In the genomic region with DNA sequence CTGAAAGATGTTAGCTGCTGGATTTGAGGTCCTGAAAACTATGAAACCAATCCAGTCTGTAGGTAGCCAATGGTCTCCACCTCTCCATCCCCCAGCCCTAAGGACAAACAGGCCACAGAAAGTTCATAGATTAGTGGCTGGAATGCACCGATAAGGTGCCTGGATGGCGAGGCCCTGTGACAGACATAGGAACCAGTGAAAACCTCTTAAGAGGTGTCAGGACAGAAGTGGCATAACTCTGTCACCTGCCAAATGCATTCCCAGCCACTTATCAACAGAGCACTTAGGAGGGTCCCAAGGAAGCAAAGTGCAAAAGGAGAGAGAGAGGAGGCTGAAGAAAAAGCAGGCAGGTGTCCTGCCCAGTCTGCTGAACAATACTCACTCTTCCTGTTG, we compare ENCODE assay signal across 14 mouse cellular contexts. TPM values are rescaled to one million over a fixed set of nuclear protein-coding genes. Genes with fewer than 3 reads are reported as not detected.
A peak's percentile ranks its signal among the peaks of the same experiment; 100 is the strongest.
DNase-seq lines count a peak whose midpoint lies in the region; ATAC-seq and TF ChIP-seq lines count a peak whose summit lies in the region.
"Had no signal": no experiment of that assay in that cellular context is flagged by ENCODE, and none has a peak within 500 bp of the region (broad histone marks: within the 10 kb centered on the region; RNA-seq: fewer than 3 reads in every experiment).

No protein-coding gene starts in this region.

- no peak overlapping the region for H3K9ac ChIP-seq in forebrain, embryonic 14.5 days (ENCODE audit: low read length)
- H3K9ac ChIP-seq in lung, postnatal 0 days (replicated peaks; ENCODE audit: low read depth) = no peak overlapping the region
- H3K9ac ChIP-seq in heart, embryonic 14.5 days (ENCODE audit: low read length) = peak overlapping the region; percentile 45; the same call in 1 of the 2 replicates
- no peak overlapping the region for H3K9ac ChIP-seq in midbrain, embryonic 14.5 days (replicated peaks; ENCODE audit: low read length)
- H3K9ac ChIP-seq: liver, embryonic 12.5 days; midbrain, embryonic 13.5 days had no signal

- no peak for ATAC-seq in forebrain, embryonic 14.5 days
- ATAC-seq in lung, postnatal 0 days = 0 out of 2 replicates have a peak, but pooled peaks have one; percentile 22
- ATAC-seq in heart, embryonic 14.5 days (ENCODE audit: insufficient number of reproducible peaks, insufficient read depth, low FRiP score, low read depth) = peak; percentile 77
- no peak for ATAC-seq in midbrain, embryonic 14.5 days (ENCODE audit: low FRiP score, low TSS enrichment)
- ATAC-seq: liver, embryonic 12.5 days; midbrain, embryonic 13.5 days; Patski had no signal

- peaks cover 49% of the 10 kb centered on the region for H3K4me1 ChIP-seq in forebrain, embryonic 10.5 days
- H3K4me1 ChIP-seq in forebrain, embryonic 14.5 days (ENCODE audit: control insufficient read depth, insufficient read depth, low read length) = peaks cover 16% of the 10 kb centered on the region
- H3K4me1 ChIP-seq in lung, postnatal 0 days (ENCODE audit: insufficient read depth, low read depth, low read length) = peaks cover 10% of the 10 kb centered on the region
- H3K4me1 ChIP-seq in heart, embryonic 14.5 days (ENCODE audit: control insufficient read depth in 2 of 2, insufficient read depth in 2 of 2, low read length in 2 of 2) = peaks cover 69 to 82% of the 10 kb centered on the region in 2 experiments
- peaks cover 10% of the 10 kb centered on the region; the same call in 1 of the 2 replicates for H3K4me1 ChIP-seq in midbrain, embryonic 14.5 days (ENCODE audit: control insufficient read depth, insufficient read depth, low read length)

- H3K4me2 ChIP-seq in forebrain, embryonic 14.5 days (ENCODE audit: low read length) = no peak overlapping the region
- H3K4me2 ChIP-seq in lung, postnatal 0 days (replicated peaks; ENCODE audit: low read depth, low read length) = no peak overlapping the region
- H3K4me2 ChIP-seq in heart, embryonic 14.5 days (ENCODE audit: low read length) = peak overlapping the region; percentile 12; the same call in 1 of the 2 replicates
- no peak overlapping the region for H3K4me2 ChIP-seq in midbrain, embryonic 14.5 days (ENCODE audit: low read length)
- H3K4me2 ChIP-seq: liver, embryonic 12.5 days; midbrain, embryonic 13.5 days had no signal

- no peak overlapping the region for H3K4me3 ChIP-seq in forebrain, embryonic 10.5 days
- no peak overlapping the region for H3K4me3 ChIP-seq in forebrain, embryonic 14.5 days (ENCODE audit: low read depth, low read length)
- H3K4me3 ChIP-seq in lung, postnatal 0 days (ENCODE audit: low read depth, low read length) = no peak overlapping the region
- H3K4me3 ChIP-seq in heart, embryonic 14.5 days (ENCODE audit: control insufficient read depth in 1 of 2, insufficient read depth in 1 of 2, low read depth in 1 of 2, low read length in 2 of 2) = no peak overlapping the region
- H3K4me3 ChIP-seq in macrophage (ENCODE audit: inconsistent target) = no peak overlapping the region
- no peak overlapping the region for H3K4me3 ChIP-seq in midbrain, embryonic 14.5 days (replicated peaks; ENCODE audit: low read depth, low read length)
- H3K4me3 ChIP-seq: liver, embryonic 12.5 days; midbrain, embryonic 13.5 days had no signal

- H3K27me3 ChIP-seq in forebrain, embryonic 10.5 days (ENCODE audit: poor library complexity, severe bottlenecking) = no peaks in the 10 kb centered on the region; the same call in 1 of the 2 replicates
- no peaks in the 10 kb centered on the region for H3K27me3 ChIP-seq in forebrain, embryonic 14.5 days (replicated peaks; ENCODE audit: control insufficient read depth, insufficient read depth, low read length)
- H3K27me3 ChIP-seq in lung, postnatal 0 days (replicated peaks; ENCODE audit: insufficient read depth, low read length) = no peaks in the 10 kb centered on the region
- no peaks in the 10 kb centered on the region for H3K27me3 ChIP-seq in heart, embryonic 14.5 days (ENCODE audit: control insufficient read depth, insufficient read depth, low read length)
- H3K27me3 ChIP-seq in midbrain, embryonic 14.5 days (ENCODE audit: control insufficient read depth, insufficient read depth, low read length) = no peaks in the 10 kb centered on the region
- H3K27me3 ChIP-seq: midbrain, embryonic 13.5 days; Patski had no signal

- TF ChIP-seq EP300 in lung, postnatal 0 days (IDR thresholded peaks at IDR 0.05) = no peak

- WGBS in forebrain, embryonic 10.5 days = 91% methylated on average over 2 of the region's 2 CpGs
- 89% methylated on average over 2 of the region's 2 CpGs for WGBS in forebrain, embryonic 14.5 days
- WGBS in lung, postnatal 0 days = 57% methylated on average over 2 of the region's 2 CpGs
- WGBS in heart, embryonic 14.5 days = 13% methylated on average over 2 of the region's 2 CpGs
- 96% methylated on average over 2 of the region's 2 CpGs for whole genome bisulfite sequencing in macrophage (ENCODE audit: missing documents)
- 97% methylated on average over 2 of the region's 2 CpGs for WGBS in midbrain, embryonic 14.5 days

- H3K9me3 ChIP-seq in forebrain, embryonic 10.5 days = no peaks in the 10 kb centered on the region
- H3K9me3 ChIP-seq in forebrain, embryonic 14.5 days (replicated peaks; ENCODE audit: control insufficient read depth, low read length) = no peaks in the 10 kb centered on the region
- no peaks in the 10 kb centered on the region for H3K9me3 ChIP-seq in lung, postnatal 0 days (ENCODE audit: low read length)
- no peaks in the 10 kb centered on the region for H3K9me3 ChIP-seq in heart, embryonic 14.5 days (ENCODE audit: control insufficient read depth, low read length)
- H3K9me3 ChIP-seq in midbrain, embryonic 14.5 days (ENCODE audit: control insufficient read depth, low read length) = no peaks in the 10 kb centered on the region
- H3K9me3 ChIP-seq: liver, embryonic 12.5 days; midbrain, embryonic 13.5 days had no signal

- no peaks in the 10 kb centered on the region for H3K36me3 ChIP-seq in forebrain, embryonic 10.5 days (replicated peaks)
- H3K36me3 ChIP-seq in forebrain, embryonic 14.5 days (ENCODE audit: control insufficient read depth, insufficient read depth, low read length) = no peaks in the 10 kb centered on the region
- no peaks in the 10 kb centered on the region for H3K36me3 ChIP-seq in lung, postnatal 0 days (ENCODE audit: insufficient read depth, low read length)
- no peaks in the 10 kb centered on the region for H3K36me3 ChIP-seq in heart, embryonic 14.5 days (ENCODE audit: control insufficient read depth, insufficient read depth, low read length)
- H3K36me3 ChIP-seq in macrophage (ENCODE audit: inconsistent target) = no peaks in the 10 kb centered on the region
- no peaks in the 10 kb centered on the region for H3K36me3 ChIP-seq in midbrain, embryonic 14.5 days (ENCODE audit: control insufficient read depth, insufficient read depth, low read length)
- H3K36me3 ChIP-seq: liver, embryonic 12.5 days; midbrain, embryonic 13.5 days had no signal

- H3K79me2 ChIP-seq in macrophage (ENCODE audit: inconsistent target) = peaks cover 36% of the 10 kb centered on the region

- H3K27ac ChIP-seq in forebrain, embryonic 10.5 days = peak overlapping the region; percentile 87
- no peak overlapping the region for H3K27ac ChIP-seq in forebrain, embryonic 14.5 days (ENCODE audit: low read depth, low read length)
- H3K27ac ChIP-seq in lung, postnatal 0 days (ENCODE audit: low read length) = peak overlapping the region; percentile 64; the same call in 1 of the 2 replicates
- peak overlapping the region; percentile 95 to 98 for H3K27ac ChIP-seq in heart, embryonic 14.5 days (replicated peaks in 1 of 2; ENCODE audit: control insufficient read depth in 1 of 2, insufficient read depth in 1 of 2, low read depth in 2 of 2, low read length in 2 of 2)
- peak overlapping the region; percentile 93 for H3K27ac ChIP-seq in macrophage
- H3K27ac ChIP-seq in midbrain, embryonic 14.5 days (replicated peaks; ENCODE audit: low read depth, low read length) = no peak overlapping the region
- H3K27ac ChIP-seq: midbrain, embryonic 13.5 days had no signal

- DNase-seq in forebrain, embryonic 10.5 days (ENCODE audit: extremely low spot score, low spot score) = no peak
- DNase-seq in forebrain, embryonic 14.5 days (ENCODE audit: low spot score) = no peak
- no peak for DNase-seq in lung, postnatal 0 days (ENCODE audit: low spot score)
- no peak for DNase-seq in lung, adult 18-20 months
- DNase-seq in T-cell, adult 2 months (ENCODE audit: low spot score) = no peak
- no peak for DNase-seq in midbrain, embryonic 14.5 days
- DNase-seq: B cell, adult 2 months; kidney, adult 8-10 months had no signal

- TF ChIP-seq CTCF in lung, postnatal 0 days (IDR thresholded peaks at IDR 0.05) = no peak

RNA-seq across cellular contexts. Expression of gene Lsp1, which starts 1.3 kb away (rescaled TPM):
- 10.7 and 12.0 TPM in 2 replicates for polyA plus RNA-seq in forebrain, embryonic 10.5 days (2016; fragmentation: Nextera tagmentation; extraction: Ambion mirVana)
- polyA plus RNA-seq in forebrain, embryonic 14.5 days (2014; fragmentation: Nextera tagmentation; extraction: Ambion mirVana) = 5.8 and 5.9 TPM in 2 replicates
- polyA plus RNA-seq in lung, postnatal 0 days (2015; fragmentation: Nextera tagmentation; extraction: Ambion mirVana) = 90.8 and 92.3 TPM in 2 replicates
- 48.6 and 49.3 TPM in 2 replicates for polyA plus RNA-seq in heart, embryonic 14.5 days (2014; fragmentation: Nextera tagmentation; extraction: Ambion mirVana)
- 10 to 100 TPM in 24 of 26 experiments, 1 to 10 TPM in 2; 7.9 to 51.4 (median 34.9) TPM for total RNA-seq in macrophage (2018; cell fraction: chromatin; rRNA removed)
- 100 to 1,000 TPM in 12 of 26 experiments, 10 to 100 TPM in 14; 29.4 to 203 (median 91.2) TPM for total RNA-seq in macrophage (2018; cell fraction: cytosol; rRNA removed)
- 100 to 1,000 TPM in 2 of 26 experiments, 10 to 100 TPM in 24; 17.9 to 115 (median 43.2) TPM for total RNA-seq in macrophage (2018; cell fraction: nucleus; rRNA removed)
- 30.8 to 130 TPM (median 114 TPM) in 3 replicates for polyA plus RNA-seq in macrophage (2018)
- polyA plus RNA-seq in midbrain, embryonic 14.5 days (2014; fragmentation: Nextera tagmentation; extraction: Ambion mirVana) = 2.7 and 8.0 TPM in 2 replicates

RNA-seq across cellular contexts. Expression of gene Tnni2, which starts 17.7 kb away (rescaled TPM):
- 0.46 and 1.4 TPM in 2 replicates for polyA plus RNA-seq in forebrain, embryonic 10.5 days (2016; fragmentation: Nextera tagmentation; extraction: Ambion mirVana)
- polyA plus RNA-seq in forebrain, embryonic 14.5 days (2014; fragmentation: Nextera tagmentation; extraction: Ambion mirVana) = 0.67 and 0.82 TPM in 2 replicates
- polyA plus RNA-seq in lung, postnatal 0 days (2015; fragmentation: Nextera tagmentation; extraction: Ambion mirVana) = 1.9 and 2.1 TPM in 2 replicates
- polyA plus RNA-seq in heart, embryonic 14.5 days (2014; fragmentation: Nextera tagmentation; extraction: Ambion mirVana) = 24.1 and 31.7 TPM in 2 replicates
- total RNA-seq in macrophage (2018; cell fraction: chromatin; rRNA removed) = 10 to 100 TPM in 24 of 26 experiments, 1 to 10 TPM in 2; 3.2 to 37.4 (median 23.0) TPM
- total RNA-seq in macrophage (2018; cell fraction: cytosol; rRNA removed) = 10 to 100 TPM in 15 of 26 experiments, 1 to 10 TPM in 11; 6.3 to 23.8 (median 11.0) TPM
- total RNA-seq in macrophage (2018; cell fraction: nucleus; rRNA removed) = 10 to 100 TPM in 19 of 26 experiments, 1 to 10 TPM in 7; 5.5 to 26.3 (median 13.7) TPM
- polyA plus RNA-seq in macrophage (2018) = 13.4 to 20.6 TPM (median 18.0 TPM) in 3 replicates
- polyA plus RNA-seq in midbrain, embryonic 14.5 days (2014; fragmentation: Nextera tagmentation; extraction: Ambion mirVana) = not detected in 2 replicates

RNA-seq across cellular contexts. Expression of gene Syt8, which starts 24.6 kb away (rescaled TPM):
- 0.18 TPM in 1 of 2 replicates, not detected in the other for polyA plus RNA-seq in forebrain, embryonic 10.5 days (2016; fragmentation: Nextera tagmentation; extraction: Ambion mirVana)
- not detected in 2 replicates for polyA plus RNA-seq in forebrain, embryonic 14.5 days (2014; fragmentation: Nextera tagmentation; extraction: Ambion mirVana)
- 0.47 and 1.1 TPM in 2 replicates for polyA plus RNA-seq in lung, postnatal 0 days (2015; fragmentation: Nextera tagmentation; extraction: Ambion mirVana)
- not detected in 2 replicates for polyA plus RNA-seq in heart, embryonic 14.5 days (2014; fragmentation: Nextera tagmentation; extraction: Ambion mirVana)
- total RNA-seq in macrophage (2018; cell fraction: chromatin; rRNA removed) = 100 to 1,000 TPM in 25 of 26 experiments, 10 to 100 TPM in 1; 60.8 to 211 (median 144) TPM
- total RNA-seq in macrophage (2018; cell fraction: cytosol; rRNA removed) = 1 to 10 TPM in 19 of 26 experiments, under 1 TPM in 7; 0.41 to 8.6 (median 1.5) TPM
- total RNA-seq in macrophage (2018; cell fraction: nucleus; rRNA removed) = 100 to 1,000 TPM in 6 of 26 experiments, 10 to 100 TPM in 20; 48.3 to 120 (median 78.4) TPM
- polyA plus RNA-seq in macrophage (2018) = 3.2 to 10.3 TPM (median 4.8 TPM) in 3 replicates
- polyA plus RNA-seq in midbrain, embryonic 14.5 days (2014; fragmentation: Nextera tagmentation; extraction: Ambion mirVana) = not detected in 2 replicates
- total RNA-seq: gastrocnemius, adult 8-10 months had no signal
- polyA plus RNA-seq: liver, embryonic 12.5 days; midbrain, embryonic 13.5 days had no signal

RNA-seq across cellular contexts. Expression of gene Tnnt3, which starts 39.3 kb away (rescaled TPM):
- 0.33 and 1.1 TPM in 2 replicates for polyA plus RNA-seq in forebrain, embryonic 10.5 days (2016; fragmentation: Nextera tagmentation; extraction: Ambion mirVana)
- 0.42 and 0.53 TPM in 2 replicates for polyA plus RNA-seq in forebrain, embryonic 14.5 days (2014; fragmentation: Nextera tagmentation; extraction: Ambion mirVana)
- polyA plus RNA-seq in lung, postnatal 0 days (2015; fragmentation: Nextera tagmentation; extraction: Ambion mirVana) = 1.5 and 2.2 TPM in 2 replicates
- 3.9 and 5.8 TPM in 2 replicates for polyA plus RNA-seq in heart, embryonic 14.5 days (2014; fragmentation: Nextera tagmentation; extraction: Ambion mirVana)
- total RNA-seq in macrophage (2018; cell fraction: chromatin; rRNA removed) = 10 to 100 TPM in 4 of 26 experiments, 1 to 10 TPM in 20, under 1 TPM in 1, not detected in 1; 0.88 to 12.2 (median 3.9) TPM
- under 1 TPM in 12 of 26 experiments, not detected in 14; 0.15 to 0.80 (median 0.35) TPM for total RNA-seq in macrophage (2018; cell fraction: cytosol; rRNA removed)
- total RNA-seq in macrophage (2018; cell fraction: nucleus; rRNA removed) = 1 to 10 TPM in 21 of 26 experiments, not detected in 5; 1.1 to 9.3 (median 2.8) TPM
- polyA plus RNA-seq in macrophage (2018) = 0.75 TPM in 1 of 3 replicates, not detected in the others
- polyA plus RNA-seq in midbrain, embryonic 14.5 days (2014; fragmentation: Nextera tagmentation; extraction: Ambion mirVana) = 1.1 TPM in 1 of 2 replicates, not detected in the other
- polyA plus RNA-seq: liver, embryonic 12.5 days had no signal

Comparison
In these comparisons a context has a peak if more than half of its experiments do, and no peak if none do; other contexts are left out.
1. H3K27ac ChIP-seq: peak in forebrain, embryonic 10.5 days (single experiment), lung, postnatal 0 days (single experiment), heart, embryonic 14.5 days (2 of 2) and macrophage (single experiment); none in forebrain, embryonic 14.5 days (single experiment) and midbrain, embryonic 14.5 days (single experiment).
2. ATAC-seq: peak in lung, postnatal 0 days (single experiment) and heart, embryonic 14.5 days (single experiment); none in forebrain, embryonic 14.5 days (single experiment) and midbrain, embryonic 14.5 days (single experiment).